Mouse (Mus musculus) left cerebral cortex, postnatal 14 days (tissue): Measurements from ENCODE around the gene Bnip2. TPM values are rescaled to one million over a fixed set of nuclear protein-coding genes. Genes with fewer than 3 reads are reported as not detected.

Source experiments
- DNase-seq, 2 experiments: peaks; one replicate each; pipeline ENCODE4 v3.0.0; 2021 to 2022; ENCODE audit warnings: low spot score in 2 of 2, mixed read lengths in 1 of 2
- intact Hi-C: fragments of 180-260 bp; cut with DNase I; formaldehyde crosslinking; loops from one replicate; pipeline ENCODE4 v1.15.1; 2025
- total RNA-seq, 2 experiments: library from RNA; stranded (reverse); gene quantifications; 2 replicates each; pipeline ENCODE4 v1.2.3; 2021

Bnip2 gene
- total RNA-seq, 2 experiments from 2014 or later, result 43.2 to 44.6 TPM

- intact Hi-C loops, result no loop called here
Measured at GRCm38 (mm10) chr9:70040570-70040969, 51.3 kb downstream of the Bnip2 start.

GRCm38 (mm10) chr9:70042137-70042536 is 52.9 kb downstream of the Bnip2 start:
- DNase-seq, result no peak
- intact Hi-C loops, result no loop called here

More at GRCm38 (mm10) chr9:70040570-70040969, 51.3 kb downstream of the Bnip2 start:
- DNase-seq, result no peak

GRCm38 (mm10) chr9:70042935-70043334 is 53.7 kb downstream of the Bnip2 start:
- intact Hi-C loops, result no loop called here
- no peak for DNase-seq

- intact Hi-C loops, result no loop called here
- DNase-seq, result no peak
Measured at GRCm38 (mm10) chr9:70044865-70045264, 55.6 kb downstream of the Bnip2 start.

GRCm38 (mm10) chr9:70046255-70046654 is 57.0 kb downstream of the Bnip2 start:
- intact Hi-C loops, result no loop called here

GRCm38 (mm10) chr9:70047839-70048238 is 58.6 kb downstream of the Bnip2 start:
- DNase-seq, result no peak
- intact Hi-C loops, result no loop called here

More at GRCm38 (mm10) chr9:70046255-70046654, 57.0 kb downstream of the Bnip2 start:
- DNase-seq, result no peak

GRCm38 (mm10) chr9:70048280-70048679 is 59.0 kb downstream of the Bnip2 start:
- DNase-seq, result no peak
- intact Hi-C loops, result no loop called here

- DNase-seq, result no peak
- intact Hi-C loops, result no loop called here
Measured at GRCm38 (mm10) chr9:70048751-70049415, 59.6 kb downstream of the Bnip2 start.

GRCm38 (mm10) chr9:70049416-70049783 is 60.1 kb downstream of the Bnip2 start:
- intact Hi-C loops, result no loop called here
- DNase-seq, result no peak

- intact Hi-C loops, result no loop called here
Measured at GRCm38 (mm10) chr9:70049839-70050238, 60.6 kb downstream of the Bnip2 start.

GRCm38 (mm10) chr9:70052730-70053129 is 63.5 kb downstream of the Bnip2 start:
- no peak for DNase-seq
- intact Hi-C loops, result no loop called here

More at GRCm38 (mm10) chr9:70049839-70050238, 60.6 kb downstream of the Bnip2 start:
- DNase-seq, result no peak

- no peak for DNase-seq
- intact Hi-C loops, result no loop called here
Measured at GRCm38 (mm10) chr9:70053411-70053810, 64.1 kb downstream of the Bnip2 start.

Other genes starting within 250 kb of the Bnip2 start
- not detected for gene Foxb1, start 228.5 kb upstream of the Bnip2 start, total RNA-seq
- gene Gtf2a2, start 23.1 kb downstream of the Bnip2 start, total RNA-seq, result 10 to 100 TPM; 62.7 to 67.1 TPM
- not detected for gene Gcnt3, start 48.6 kb downstream of the Bnip2 start, total RNA-seq
- 100 to 1,000 TPM; 194 to 203 TPM for gene Fam81a, start 153.1 kb downstream of the Bnip2 start, total RNA-seq
- gene Myo1e, start 217.9 kb downstream of the Bnip2 start, total RNA-seq, result 10 to 100 TPM; 12.3 to 13.7 TPM